Comparison of ENCODE assay signal across 25 mouse cellular contexts in the genomic region with DNA sequence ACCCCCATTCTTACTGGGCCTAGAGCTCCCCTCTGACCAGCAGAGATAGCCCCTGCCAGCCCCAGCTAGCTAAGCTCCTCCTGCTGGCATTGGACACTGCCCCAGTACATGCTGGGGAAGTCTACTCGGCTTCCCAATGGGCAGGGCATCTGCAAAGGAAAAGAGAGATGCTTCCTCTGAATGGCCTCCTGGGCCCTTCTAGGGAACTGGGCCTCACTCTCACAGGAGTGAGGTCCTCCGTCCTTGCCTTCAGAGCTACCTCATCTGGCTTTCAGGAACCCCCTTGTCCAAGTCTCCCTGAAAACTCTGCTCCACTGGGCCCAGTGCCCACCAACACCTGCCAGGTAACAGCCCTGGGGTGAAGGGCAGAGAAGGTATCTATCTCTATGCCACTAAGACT. TPM values are rescaled to one million over a fixed set of nuclear protein-coding genes. Genes with fewer than 3 reads are reported as not detected.
DNase-seq lines count a peak whose midpoint lies in the region; ATAC-seq and TF ChIP-seq lines count a peak whose summit lies in the region.
"Had no signal": no experiment of that assay in that cellular context is flagged by ENCODE, and none has a peak within 500 bp of the region (broad histone marks: within the 10 kb centered on the region; RNA-seq: fewer than 3 reads in every experiment).

No protein-coding gene starts in this region.

- no peak for ATAC-seq in frontal cortex, adult (ENCODE audit: low TSS enrichment)
- ATAC-seq: forebrain, embryonic 14.5 days; forebrain, embryonic 16.5 days had no signal

- intact Hi-C loops in gastrocnemius, adult 2 months (cut with DNase I), result no loop called here

- TF ChIP-seq CTCF in gastrocnemius, adult 2 months (IDR thresholded peaks at IDR 0.05), result no peak

- peak; percentile 33 to 37 for DNase-seq in cerebellum, adult 18-20 months
- no peak for DNase-seq in cerebellum, adult 9-10 months
- DNase-seq in cerebellum, adult 9-11 months, result peak; percentile 55
- no peak for DNase-seq in cerebellum, adult 8-10 months
- DNase-seq in gastrocnemius, adult 2 months, result no peak
- no peak for DNase-seq in gastrocnemius, postnatal 10 days
- peak; percentile 27 for DNase-seq in cerebellum, postnatal 36 days
- DNase-seq: adrenal gland, adult 2 months; adrenal gland, postnatal 10 days; adrenal gland, postnatal 25 days; embryo, embryonic 11 days; gastrocnemius, postnatal 14 days had no signal

- no peak overlapping the region for H3K4me3 ChIP-seq in gastrocnemius, adult 2 months
- H3K4me3 ChIP-seq: embryonic facial prominence, embryonic 13.5 days; embryonic facial prominence, embryonic 15.5 days; erythroblast, embryonic 14.5 days; forebrain, embryonic 10.5 days; forebrain, embryonic 12.5 days had no signal

- peak overlapping the region; percentile 35; the same call in 1 of the 2 replicates for H3K27ac ChIP-seq in gastrocnemius, adult 2 months
- H3K27ac ChIP-seq: embryonic facial prominence, embryonic 13.5 days; embryonic facial prominence, embryonic 15.5 days; forebrain, embryonic 10.5 days; forebrain, embryonic 12.5 days had no signal

RNA-seq across cellular contexts. Expression of gene Dusp8, which starts 14.8 kb away (rescaled TPM):
- 10 to 100 TPM; 20.5 to 44.4 TPM for total RNA-seq in gastrocnemius, adult 2 months (2021)
- total RNA-seq in gastrocnemius, postnatal 10 days (2021), result 10 to 100 TPM; 16.8 to 17.3 TPM

RNA-seq across cellular contexts. Expression of gene Mob2, which starts 20.0 kb away (rescaled TPM):
- 10 to 100 TPM; 52.2 to 53.1 TPM for total RNA-seq in gastrocnemius, adult 2 months (2021)
- 10 to 100 TPM; 30.1 to 36.7 TPM for total RNA-seq in gastrocnemius, postnatal 10 days (2021)

RNA-seq across cellular contexts. Expression of gene Gm45618, which starts 39.7 kb away (rescaled TPM):
- not detected for total RNA-seq in gastrocnemius, adult 2 months (2021)
- not detected for total RNA-seq in gastrocnemius, postnatal 10 days (2021)
- total RNA-seq: adrenal gland, adult 2 months; adrenal gland, postnatal 10 days; adrenal gland, postnatal 25 days; adrenal gland, postnatal 4 days; common myeloid progenitor, adult 5-6 weeks; ES-E14; gastrocnemius, adult 18-20 months; gastrocnemius, postnatal 14 days; MEL had no signal

RNA-seq across cellular contexts. Expression of gene Gm39115, which starts 55.0 kb away (rescaled TPM):
- total RNA-seq in gastrocnemius, adult 2 months (2021), result not detected
- not detected for total RNA-seq in gastrocnemius, postnatal 10 days (2021)
- total RNA-seq: adrenal gland, adult 2 months; adrenal gland, postnatal 10 days; adrenal gland, postnatal 25 days; adrenal gland, postnatal 4 days; common myeloid progenitor, adult 5-6 weeks; ES-E14; gastrocnemius, adult 18-20 months; gastrocnemius, postnatal 14 days; MEL had no signal

Comparison
In these comparisons a context has a peak if more than half of its experiments do, and no peak if none do; other contexts are left out.
1. DNase-seq: peak in cerebellum, adult 18-20 months (2 of 2), cerebellum, adult 9-11 months (single experiment) and cerebellum, postnatal 36 days (2 of 2); none in cerebellum, adult 9-10 months (single experiment), cerebellum, adult 8-10 months (single experiment), gastrocnemius, adult 2 months (single experiment) and gastrocnemius, postnatal 10 days (single experiment).